Mouse (Mus musculus) hindbrain, embryonic 12.5 days (tissue): ENCODE measurements around the gene Tmem223. TPM values are rescaled to one million over a fixed set of nuclear protein-coding genes. Genes with fewer than 3 reads are reported as not detected.

Experiments used
- ATAC-seq: fragments of 200-750 bp; cut with Nextera tagmentation; 2 replicates; pipeline ENCODE4 v1.8.0; 2017; ENCODE audit warnings: moderate TSS enrichment; ENCODE audit not compliant: low FRiP score
- H3K27ac ChIP-seq: fragments of 300-500 bp; sonication (generic); 2 replicates; pipeline ENCODE4 v1.5.1; 2016; ENCODE audit warnings: mild to moderate bottlenecking
- H3K27me3 ChIP-seq: fragments of 300-500 bp; sonication (generic); 2 replicates; pipeline ENCODE4 v1.6.1; 2016; ENCODE audit warnings: mild to moderate bottlenecking
- H3K36me3 ChIP-seq: fragments of 300-500 bp; sonication (generic); 2 replicates; pipeline ENCODE4 v1.6.1; 2016; ENCODE audit warnings: mild to moderate bottlenecking
- H3K4me1 ChIP-seq: fragments of 300-500 bp; sonication (generic); 2 replicates; pipeline ENCODE4 v1.6.1; 2016
- H3K4me2 ChIP-seq: fragments of 300-500 bp; sonication (generic); replicated peaks from 2 replicates; pipeline ENCODE4 v1.6.1; 2016; ENCODE audit warnings: mild to moderate bottlenecking
- H3K4me3 ChIP-seq: fragments of 300-500 bp; sonication (generic); 2 replicates; pipeline ENCODE4 v1.5.1; 2016; ENCODE audit warnings: mild to moderate bottlenecking
- H3K9ac ChIP-seq: fragments of 300-500 bp; sonication (generic); 2 replicates; pipeline ENCODE4 v1.6.1; 2016; ENCODE audit warnings: mild to moderate bottlenecking, moderate library complexity
- H3K9me3 ChIP-seq: fragments of 300-500 bp; sonication (generic); replicated peaks from 2 replicates; pipeline ENCODE4 v1.6.1; 2016; ENCODE audit warnings: mild to moderate bottlenecking
- WGBS: fragments of 180-500 bp; shearing (Covaris S2); methylation state at CpG from one replicate; pipeline ENCODE4 v1.1.7; 2016; 5-methylcytosine and 5-hydroxymethylcytosine counted together
- polyA plus RNA-seq: library from polyadenylated mRNA; unstranded; fragments of >200 nt; fragmentation: Nextera tagmentation; extraction: Ambion mirVana; gene quantifications from 2 replicates; pipeline ENCODE4 v1.2.1, GENCODE M21; 2016

The Tmem223 gene
- polyA plus RNA-seq: 189 and 213 TPM in 2 replicates

GRCm38 (mm10) chr19:8770567-8771270, at the start of gene Tmem223:
TSS of gene Tmem223 (plus strand) at chr19:8770996.
- ATAC-seq: peak; percentile 46; the same call in 1 of the 2 replicates
- Histone ChIP-seq H3K4me2 (peak within 1 kb of the TSS; percentile 70), H3K9me3 (no peaks in the 10 kb centered on the region), H3K4me1 (peaks cover 31% of the 10 kb centered on the region), H3K4me3 (peak within 1 kb of the TSS; percentile 83), H3K36me3 (peaks cover 56% of the 10 kb centered on the region), H3K9ac (peak within 1 kb of the TSS; percentile 97), H3K27me3 (no peaks in the 10 kb centered on the region), H3K27ac (peak within 1 kb of the TSS; percentile 93)
- 22% methylated on average over 29 of the region's 29 CpGs for WGBS

- no peak overlapping the region for H3K9ac ChIP-seq
- H3K27ac ChIP-seq: no peak overlapping the region
- peaks cover 26% of the 10 kb centered on the region for H3K4me1 ChIP-seq
- 83% methylated on average over 1 of the region's 1 CpGs for WGBS
- peak overlapping the region; percentile 67; the same call in 1 of the 2 replicates for H3K4me2 ChIP-seq
- no peak for ATAC-seq
- H3K9me3 ChIP-seq: no peaks in the 10 kb centered on the region
- no peaks in the 10 kb centered on the region for H3K27me3 ChIP-seq
- no peak overlapping the region for H3K4me3 ChIP-seq
- H3K36me3 ChIP-seq: peaks cover 22% of the 10 kb centered on the region
Measured at GRCm38 (mm10) chr19:8721378-8721777, 49.4 kb upstream of the Tmem223 start.

GRCm38 (mm10) chr19:8722021-8722420, 48.8 kb upstream of the Tmem223 start:
- peaks cover 26% of the 10 kb centered on the region for H3K4me1 ChIP-seq
- H3K4me3 ChIP-seq: peak overlapping the region; percentile 76
- H3K36me3 ChIP-seq: peaks cover 28% of the 10 kb centered on the region
- H3K27ac ChIP-seq: peak overlapping the region; percentile 95
- 71% methylated on average over 4 of the region's 4 CpGs for WGBS
- no peak for ATAC-seq
- peak overlapping the region; percentile 67 for H3K4me2 ChIP-seq
- H3K9ac ChIP-seq: peak overlapping the region; percentile 91
- H3K27me3 ChIP-seq: no peaks in the 10 kb centered on the region
- no peaks in the 10 kb centered on the region for H3K9me3 ChIP-seq

- H3K9me3 ChIP-seq: no peaks in the 10 kb centered on the region
- H3K27ac ChIP-seq: peak overlapping the region; percentile 95
- no peak for ATAC-seq
- H3K4me3 ChIP-seq: peak overlapping the region; percentile 76
- peak overlapping the region; percentile 91 for H3K9ac ChIP-seq
- H3K4me2 ChIP-seq: peak overlapping the region; percentile 67
- no peaks in the 10 kb centered on the region for H3K27me3 ChIP-seq
- H3K4me1 ChIP-seq: peaks cover 26% of the 10 kb centered on the region
- H3K36me3 ChIP-seq: peaks cover 30% of the 10 kb centered on the region
- WGBS: 0% methylated on average over 5 of the region's 5 CpGs
Measured at GRCm38 (mm10) chr19:8722559-8722906, 48.3 kb upstream of the Tmem223 start.

GRCm38 (mm10) chr19:8722907-8723573, 47.8 kb upstream of the Tmem223 start, which contains the start of gene Slc3a2:
TSS of gene Slc3a2 (minus strand) at chr19:8723369.
- peak; percentile 96 for ATAC-seq
- H3K9ac ChIP-seq: peak within 1 kb of the TSS; percentile 91
- peaks cover 30% of the 10 kb centered on the region for H3K36me3 ChIP-seq
- peak within 1 kb of the TSS; percentile 76 for H3K4me3 ChIP-seq
- WGBS: under 1% methylated on average over 50 of the region's 50 CpGs
- H3K27me3 ChIP-seq: no peaks in the 10 kb centered on the region
- H3K9me3 ChIP-seq: no peaks in the 10 kb centered on the region
- H3K4me1 ChIP-seq: peaks cover 26% of the 10 kb centered on the region
- H3K27ac ChIP-seq: peak within 1 kb of the TSS; percentile 95
- H3K4me2 ChIP-seq: peak within 1 kb of the TSS; percentile 76

- H3K27me3 ChIP-seq: no peaks in the 10 kb centered on the region
- under 1% methylated on average over 20 of the region's 20 CpGs for WGBS
- peak overlapping the region; percentile 76 for H3K4me3 ChIP-seq
- H3K4me1 ChIP-seq: peaks cover 26% of the 10 kb centered on the region
- no peaks in the 10 kb centered on the region for H3K9me3 ChIP-seq
- peaks cover 30% of the 10 kb centered on the region for H3K36me3 ChIP-seq
- peak overlapping the region; percentile 76 for H3K4me2 ChIP-seq
- ATAC-seq: no peak
- peak overlapping the region; percentile 91 for H3K9ac ChIP-seq
- peak overlapping the region; percentile 81 for H3K27ac ChIP-seq
Measured at GRCm38 (mm10) chr19:8723574-8724346, 47.0 kb upstream of the Tmem223 start.

GRCm38 (mm10) chr19:8724392-8724791, 46.4 kb upstream of the Tmem223 start:
- no peak for ATAC-seq
- WGBS: 4% methylated on average over 2 of the region's 2 CpGs
- Histone ChIP-seq H3K27ac (no peak overlapping the region), H3K9me3 (no peaks in the 10 kb centered on the region), H3K36me3 (peaks cover 30% of the 10 kb centered on the region), H3K27me3 (no peaks in the 10 kb centered on the region), H3K4me3 (peak overlapping the region; percentile 76), H3K4me2 (peak overlapping the region; percentile 76), H3K4me1 (peaks cover 26% of the 10 kb centered on the region), H3K9ac (peak overlapping the region; percentile 91)

- H3K4me3 ChIP-seq: peak overlapping the region; percentile 76
- WGBS: 55% methylated on average over 4 of the region's 4 CpGs
- peak overlapping the region; percentile 91 for H3K9ac ChIP-seq
- H3K27ac ChIP-seq: no peak overlapping the region
- no peak for ATAC-seq
- H3K36me3 ChIP-seq: peaks cover 30% of the 10 kb centered on the region
- H3K9me3 ChIP-seq: no peaks in the 10 kb centered on the region
- no peaks in the 10 kb centered on the region for H3K27me3 ChIP-seq
- H3K4me2 ChIP-seq: peak overlapping the region; percentile 76
- H3K4me1 ChIP-seq: peaks cover 26% of the 10 kb centered on the region
Measured at GRCm38 (mm10) chr19:8725081-8725613, 45.6 kb upstream of the Tmem223 start.

- no peaks in the 10 kb centered on the region for H3K27me3 ChIP-seq
- WGBS: 21% methylated on average over 3 of the region's 3 CpGs
- H3K36me3 ChIP-seq: peaks cover 30% of the 10 kb centered on the region
- H3K9ac ChIP-seq: no peak overlapping the region
- no peak overlapping the region for H3K4me2 ChIP-seq
- H3K4me1 ChIP-seq: peaks cover 22% of the 10 kb centered on the region
- ATAC-seq: no peak
- no peak overlapping the region for H3K27ac ChIP-seq
- H3K4me3 ChIP-seq: no peak overlapping the region
- H3K9me3 ChIP-seq: no peaks in the 10 kb centered on the region
Measured at GRCm38 (mm10) chr19:8726609-8727390, 44.0 kb upstream of the Tmem223 start.

GRCm38 (mm10) chr19:8727495-8728114, 43.2 kb upstream of the Tmem223 start:
- H3K27me3 ChIP-seq: no peaks in the 10 kb centered on the region
- H3K4me1 ChIP-seq: peaks cover 14% of the 10 kb centered on the region
- peaks cover 30% of the 10 kb centered on the region for H3K36me3 ChIP-seq
- H3K9me3 ChIP-seq: no peaks in the 10 kb centered on the region
- H3K27ac ChIP-seq: no peak overlapping the region
- WGBS: 28% methylated on average over 5 of the region's 5 CpGs
- no peak for ATAC-seq
- H3K4me3 ChIP-seq: no peak overlapping the region
- no peak overlapping the region for H3K4me2 ChIP-seq
- H3K9ac ChIP-seq: no peak overlapping the region
